Mouse (Mus musculus) megakaryocyte-erythroid progenitor cell, adult 5-6 weeks (primary cell): Measurements from ENCODE around the gene Zdhhc19. TPM values are rescaled to one million over a fixed set of nuclear protein-coding genes. Genes with fewer than 3 reads are reported as not detected.

ENCODE experiments used
- ATAC-seq: replicated peaks from 2 replicates; pipeline ENCODE4 v1.8.0; 2016; ENCODE audit warnings: mild to moderate bottlenecking, inconsistent platforms; ENCODE audit not compliant: severe bottlenecking, poor library complexity, low FRiP score, low TSS enrichment
- total RNA-seq, 2 experiments: library from RNA; stranded (forward) in 1 of 2; stranded (reverse) in 1 of 2; fragments of 200-1000, 215-1000 nt in 1 of 2; fragments of >200 nt in 1 of 2; fragmentation: Nextera tagmentation in 1 of 2; gene quantifications; 2 replicates each; pipeline ENCODE4 v1.2.3; 2014 to 2017

Zdhhc19 gene
- total RNA-seq, 2 experiments from 2014 or later, result 1.2 TPM; not detected in 1

GRCm38 (mm10) chr16:32511827-32512490, 15.9 kb downstream of the Zdhhc19 start:
- ATAC-seq, result no peak

GRCm38 (mm10) chr16:32512921-32513320, 16.9 kb downstream of the Zdhhc19 start:
- no peak for ATAC-seq

- no peak for ATAC-seq
Measured at GRCm38 (mm10) chr16:32513401-32513800, 17.3 kb downstream of the Zdhhc19 start.

- no peak for ATAC-seq
Measured at GRCm38 (mm10) chr16:32513948-32514347, 17.9 kb downstream of the Zdhhc19 start.

- peak; percentile 46; the same call in 1 of the 2 replicates for ATAC-seq
Measured at GRCm38 (mm10) chr16:32516006-32516962, 20.2 kb downstream of the Zdhhc19 start.

GRCm38 (mm10) chr16:32517785-32518481, 21.9 kb downstream of the Zdhhc19 start:
- ATAC-seq, result no peak

- peak; percentile 53; the same call in 1 of the 2 replicates for ATAC-seq
Measured at GRCm38 (mm10) chr16:32519656-32520371, 23.7 kb downstream of the Zdhhc19 start.

GRCm38 (mm10) chr16:32520372-32520748, 24.3 kb downstream of the Zdhhc19 start:
- ATAC-seq, result peak; percentile 89

GRCm38 (mm10) chr16:32522578-32523194, 26.6 kb downstream of the Zdhhc19 start:
- no peak for ATAC-seq

- no peak for ATAC-seq
Measured at GRCm38 (mm10) chr16:32523462-32524243, 27.6 kb downstream of the Zdhhc19 start.

- ATAC-seq, result no peak
Measured at GRCm38 (mm10) chr16:32524244-32524615, 28.2 kb downstream of the Zdhhc19 start.

- no peak for ATAC-seq
Measured at GRCm38 (mm10) chr16:32526906-32527305, 30.8 kb downstream of the Zdhhc19 start.

GRCm38 (mm10) chr16:32532878-32533826, 37.1 kb downstream of the Zdhhc19 start:
- no peak for ATAC-seq

GRCm38 (mm10) chr16:32535157-32535751, 39.2 kb downstream of the Zdhhc19 start:
- no peak for ATAC-seq

- ATAC-seq, result no peak
Measured at GRCm38 (mm10) chr16:32537867-32538660, 42.0 kb downstream of the Zdhhc19 start.

GRCm38 (mm10) chr16:32538761-32539255, 42.7 kb downstream of the Zdhhc19 start:
- ATAC-seq, result no peak
